8 mouse cellular contexts compared by ENCODE assay signal in genomic region chr10:77624570-77624995, GRCm38 (mm10). TPM values are rescaled to one million over a fixed set of nuclear protein-coding genes. Genes with fewer than 3 reads are reported as not detected.
A peak's percentile ranks its signal among the peaks of the same experiment; 100 is the strongest.
DNase-seq lines count a peak whose midpoint lies in the region; ATAC-seq and TF ChIP-seq lines count a peak whose summit lies in the region.

No protein-coding gene starts in this region.

- peak overlapping the region; percentile 72 for H3K4me3 ChIP-seq in testis, adult 2 months (ENCODE audit: control insufficient read depth, low read depth, low read length)
- H3K4me3 ChIP-seq in neural tube, embryonic 13.5 days, result no peak overlapping the region
- H3K4me3 ChIP-seq in midbrain, embryonic 11.5 days (ENCODE audit: low read depth, low read length), result no peak overlapping the region

- H3K9me3 ChIP-seq in neural tube, embryonic 13.5 days, result no peaks in the 10 kb centered on the region
- H3K9me3 ChIP-seq in midbrain, embryonic 11.5 days (ENCODE audit: control insufficient read depth, low read length), result no peaks in the 10 kb centered on the region

- H3K36me3 ChIP-seq in testis, adult 2 months (ENCODE audit: control insufficient read depth, insufficient read depth, low read length), result no peaks in the 10 kb centered on the region; the same call in 1 of the 2 replicates
- H3K36me3 ChIP-seq in neural tube, embryonic 13.5 days, result no peaks in the 10 kb centered on the region
- H3K36me3 ChIP-seq in midbrain, embryonic 11.5 days (ENCODE audit: control insufficient read depth, insufficient read depth, low read length), result no peaks in the 10 kb centered on the region

- WGBS in neural tube, embryonic 13.5 days, result 75% methylated on average over 7 of the region's 7 CpGs
- 80% methylated on average over 7 of the region's 7 CpGs for WGBS in midbrain, embryonic 11.5 days

- no peaks in the 10 kb centered on the region for H3K27me3 ChIP-seq in testis, adult 2 months (ENCODE audit: control insufficient read depth, insufficient read depth, low read length)
- H3K27me3 ChIP-seq in neural tube, embryonic 13.5 days, result no peaks in the 10 kb centered on the region
- H3K27me3 ChIP-seq in midbrain, embryonic 11.5 days (ENCODE audit: control insufficient read depth, insufficient read depth, low read length), result no peaks in the 10 kb centered on the region

- H3K4me2 ChIP-seq in neural tube, embryonic 13.5 days, result peak overlapping the region; percentile 83; the same call in 1 of the 2 replicates
- no peak overlapping the region for H3K4me2 ChIP-seq in midbrain, embryonic 11.5 days

- peak overlapping the region; percentile 92 for H3K9ac ChIP-seq in neural tube, embryonic 13.5 days
- H3K9ac ChIP-seq in midbrain, embryonic 11.5 days (ENCODE audit: low read length), result no peak overlapping the region

- no peak for DNase-seq in frontal cortex, postnatal 25 days (ENCODE audit: low spot score in 2 of 2)
- no peak for DNase-seq in testis, postnatal 10 days (ENCODE audit: low spot score)
- DNase-seq in layer of hippocampus, adult 9-11 months, result peak; percentile 79
- DNase-seq in spleen, postnatal 4 days (ENCODE audit: low spot score in 2 of 2), result no peak
- no peak for DNase-seq in midbrain, embryonic 11.5 days (ENCODE audit: low spot score, missing footprints)

- TF ChIP-seq CTCF in testis, adult 2 months (IDR thresholded peaks at IDR 0.05; ENCODE audit: control insufficient read depth, insufficient read depth, insufficient replicate concordance, low read depth, low read length), result no peak

- H3K4me1 ChIP-seq in testis, adult 2 months (ENCODE audit: control insufficient read depth, insufficient read depth, low read length), result peaks cover 17% of the 10 kb centered on the region
- peaks cover 59% of the 10 kb centered on the region for H3K4me1 ChIP-seq in neural tube, embryonic 13.5 days (replicated peaks)
- peaks cover 10% of the 10 kb centered on the region; the same call in 1 of the 2 replicates for H3K4me1 ChIP-seq in midbrain, embryonic 11.5 days (ENCODE audit: control insufficient read depth, insufficient read depth, low read length)

- peak overlapping the region; percentile 78 for H3K27ac ChIP-seq in testis, adult 2 months (ENCODE audit: control insufficient read depth, insufficient read depth, low read depth, low read length)
- no peak overlapping the region for H3K27ac ChIP-seq in neural tube, embryonic 13.5 days (replicated peaks)
- H3K27ac ChIP-seq in midbrain, embryonic 11.5 days (ENCODE audit: low read depth, low read length), result no peak overlapping the region

- ATAC-seq in frontal cortex, adult (ENCODE audit: low TSS enrichment), result peak; percentile 26
- ATAC-seq in neural tube, embryonic 13.5 days (ENCODE audit: low read depth), result no peak
- no peak for ATAC-seq in midbrain, embryonic 11.5 days (ENCODE audit: low FRiP score)

- TF ChIP-seq POLR2A in testis, adult 2 months (IDR thresholded peaks at IDR 0.05; ENCODE audit: control insufficient read depth, low read depth, low read length), result no peak

RNA-seq across cellular contexts. Expression of gene Ube2g2, which starts 2.5 kb away (rescaled TPM):
- polyA plus RNA-seq in testis, adult 2 months (2012; rRNA removed), result 66.1 and 70.3 TPM in 2 replicates
- polyA plus RNA-seq in neural tube, embryonic 13.5 days (2015; fragmentation: Nextera tagmentation; extraction: Ambion mirVana), result 86.8 and 87.9 TPM in 2 replicates
- 42.8 and 47.6 TPM in 2 replicates for polyA plus RNA-seq in midbrain, embryonic 11.5 days (2014; fragmentation: Nextera tagmentation; extraction: Ambion mirVana)

RNA-seq across cellular contexts. Expression of gene Gm49325, which starts 18.6 kb away (rescaled TPM):
- polyA plus RNA-seq in testis, adult 2 months (2012; rRNA removed), result 0.72 TPM in 1 of 2 replicates, not detected in the other
- polyA plus RNA-seq in neural tube, embryonic 13.5 days (2015; fragmentation: Nextera tagmentation; extraction: Ambion mirVana), result 2.0 and 8.6 TPM in 2 replicates
- 2.4 TPM in 1 of 2 replicates, not detected in the other for polyA plus RNA-seq in midbrain, embryonic 11.5 days (2014; fragmentation: Nextera tagmentation; extraction: Ambion mirVana)

RNA-seq across cellular contexts. Expression of gene Sumo3, which starts 18.7 kb away (rescaled TPM):
- 83.1 and 88.6 TPM in 2 replicates for polyA plus RNA-seq in testis, adult 2 months (2012; rRNA removed)
- 248 and 252 TPM in 2 replicates for polyA plus RNA-seq in neural tube, embryonic 13.5 days (2015; fragmentation: Nextera tagmentation; extraction: Ambion mirVana)
- 338 and 353 TPM in 2 replicates for polyA plus RNA-seq in midbrain, embryonic 11.5 days (2014; fragmentation: Nextera tagmentation; extraction: Ambion mirVana)

RNA-seq across cellular contexts. Expression of gene Pttg1ip, which starts 43.1 kb away (rescaled TPM):
- 127 and 131 TPM in 2 replicates for polyA plus RNA-seq in testis, adult 2 months (2012; rRNA removed)
- 78.9 and 79.7 TPM in 2 replicates for polyA plus RNA-seq in neural tube, embryonic 13.5 days (2015; fragmentation: Nextera tagmentation; extraction: Ambion mirVana)
- polyA plus RNA-seq in midbrain, embryonic 11.5 days (2014; fragmentation: Nextera tagmentation; extraction: Ambion mirVana), result 68.5 and 73.2 TPM in 2 replicates
